In the genomic region with DNA sequence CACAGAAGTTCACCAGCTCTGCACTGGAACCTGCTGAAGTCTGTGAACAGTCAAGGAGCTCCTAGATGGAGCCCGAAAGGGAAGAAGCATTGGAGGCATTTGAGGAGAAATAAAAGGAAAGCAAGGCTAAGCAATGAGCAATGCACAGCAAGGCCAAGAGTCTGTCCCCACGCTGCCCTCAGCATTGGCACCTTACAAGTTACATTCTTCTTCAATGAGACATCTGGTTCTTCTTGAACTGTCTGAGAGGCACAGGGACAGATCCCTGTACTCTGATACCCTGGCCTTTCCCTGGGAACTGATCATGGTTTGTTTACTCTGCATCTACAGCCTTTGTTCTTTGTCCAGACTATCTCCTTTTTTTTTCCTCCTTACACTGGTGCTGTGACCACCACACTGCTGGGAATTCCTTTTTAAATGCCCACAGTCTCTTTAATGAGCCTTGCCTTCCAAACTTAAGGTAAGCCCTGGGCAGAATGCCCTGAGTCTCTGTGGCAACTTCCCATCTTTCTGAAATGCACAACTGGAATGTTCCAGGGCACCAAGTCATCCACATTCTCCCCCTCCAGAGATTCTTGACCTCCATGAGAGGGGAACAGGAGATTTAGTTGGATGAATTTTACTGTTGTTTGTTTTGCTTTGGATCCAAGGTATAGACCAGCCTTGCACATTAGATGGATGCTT, we compare ENCODE assay signal across 29 mouse cellular contexts. TPM values are rescaled to one million over a fixed set of nuclear protein-coding genes. Genes with fewer than 3 reads are reported as not detected.
"Had no signal": no experiment of that assay in that cellular context is flagged by ENCODE, and none has a peak within 500 bp of the region (broad histone marks: within the 10 kb centered on the region; RNA-seq: fewer than 3 reads in every experiment).

No protein-coding gene starts in this region.

- H3K9ac ChIP-seq: kidney, embryonic 15.5 days; limb, embryonic 13.5 days; liver, embryonic 12.5 days; liver, embryonic 15.5 days; lung, embryonic 15.5 days had no signal

- H3K4me1 ChIP-seq: kidney, embryonic 15.5 days; limb, embryonic 13.5 days; liver, embryonic 12.5 days; liver, embryonic 15.5 days; lung, embryonic 15.5 days had no signal

- H3K4me2 ChIP-seq: kidney, embryonic 15.5 days; limb, embryonic 13.5 days; liver, embryonic 12.5 days; liver, embryonic 15.5 days; lung, embryonic 15.5 days; midbrain, embryonic 11.5 days had no signal

- H3K27ac ChIP-seq: kidney, embryonic 15.5 days; left cerebral cortex, adult 2 months; limb, embryonic 13.5 days; liver, embryonic 12.5 days; liver, embryonic 15.5 days; lung, embryonic 15.5 days; stomach, postnatal 0 days had no signal

- ATAC-seq: liver, embryonic 12.5 days had no signal

- H3K4me3 ChIP-seq: kidney, embryonic 15.5 days; left cerebral cortex, adult 2 months; limb, embryonic 13.5 days; liver, embryonic 12.5 days; liver, embryonic 15.5 days; lung, embryonic 15.5 days had no signal

- H3K36me3 ChIP-seq: kidney, embryonic 15.5 days; limb, embryonic 13.5 days; liver, embryonic 12.5 days; liver, embryonic 15.5 days; lung, embryonic 15.5 days had no signal

- H3K9me3 ChIP-seq: kidney, embryonic 15.5 days; limb, embryonic 13.5 days; liver, embryonic 12.5 days; liver, embryonic 15.5 days; lung, embryonic 15.5 days had no signal

- H3K27me3 ChIP-seq: kidney, embryonic 15.5 days; limb, embryonic 13.5 days; liver, embryonic 12.5 days; liver, embryonic 15.5 days; lung, embryonic 15.5 days had no signal

- DNase-seq: kidney, postnatal 10 days; kidney, postnatal 36 days; layer of hippocampus, postnatal 36 days; liver; lung, adult 18-20 months; lung, postnatal 10 days; lung, postnatal 36 days; midbrain, embryonic 14.5 days; right cerebral cortex, postnatal 14 days; right cerebral cortex, postnatal 4 days; thymus, adult 2 months; thymus, postnatal 14 days; thymus, postnatal 4 days had no signal

RNA-seq across cellular contexts. Expression of a gene that starts 13.6 kb away (rescaled TPM):
- total RNA-seq: layer of hippocampus, adult 8-10 months; layer of hippocampus, postnatal 10 days; layer of hippocampus, postnatal 36 days; left cerebral cortex, adult 2 months; left cerebral cortex, postnatal 10 days; left cerebral cortex, postnatal 36 days; megakaryocyte-erythroid progenitor cell, adult 5-6 weeks; midbrain, postnatal 0 days had no signal
- polyA plus RNA-seq: kidney, embryonic 15.5 days; limb, embryonic 13.5 days; liver, embryonic 12.5 days; liver, embryonic 15.5 days; lung, embryonic 15.5 days; midbrain, embryonic 11.5 days; midbrain, embryonic 14.5 days; midbrain, postnatal 0 days; neural tube, embryonic 11.5 days; neural tube, embryonic 14.5 days had no signal

RNA-seq across cellular contexts. Expression of a gene that starts 50.3 kb away (rescaled TPM):
- total RNA-seq: layer of hippocampus, adult 8-10 months; layer of hippocampus, postnatal 10 days; layer of hippocampus, postnatal 36 days; left cerebral cortex, adult 2 months; left cerebral cortex, postnatal 10 days; left cerebral cortex, postnatal 36 days; megakaryocyte-erythroid progenitor cell, adult 5-6 weeks; midbrain, postnatal 0 days had no signal
- polyA plus RNA-seq: kidney, embryonic 15.5 days; limb, embryonic 13.5 days; liver, embryonic 12.5 days; liver, embryonic 15.5 days; lung, embryonic 15.5 days; midbrain, embryonic 11.5 days; midbrain, embryonic 14.5 days; midbrain, postnatal 0 days; neural tube, embryonic 11.5 days; neural tube, embryonic 14.5 days; stomach, postnatal 0 days had no signal
